Mouse (Mus musculus) testis, adult 2 months (tissue): ENCODE data around the gene Mrps24.

Experiments
- CTCF ChIP-seq: fragments of 200-500 bp; IDR thresholded peaks from 2 replicates; pipeline ENCODE4 v1.5.1; 2012; ENCODE audit warnings: low read depth, mild to moderate bottlenecking, inconsistent platforms, low read length, moderate library complexity; ENCODE audit not compliant: control insufficient read depth, insufficient read depth, insufficient replicate concordance
- POLR2A ChIP-seq: fragments of 200-500 bp; IDR thresholded peaks from 2 replicates; pipeline ENCODE4 v1.6.1; 2012; ENCODE audit warnings: low read depth, mild to moderate bottlenecking, inconsistent platforms, low read length, moderate library complexity; ENCODE audit not compliant: control insufficient read depth

DNA sequence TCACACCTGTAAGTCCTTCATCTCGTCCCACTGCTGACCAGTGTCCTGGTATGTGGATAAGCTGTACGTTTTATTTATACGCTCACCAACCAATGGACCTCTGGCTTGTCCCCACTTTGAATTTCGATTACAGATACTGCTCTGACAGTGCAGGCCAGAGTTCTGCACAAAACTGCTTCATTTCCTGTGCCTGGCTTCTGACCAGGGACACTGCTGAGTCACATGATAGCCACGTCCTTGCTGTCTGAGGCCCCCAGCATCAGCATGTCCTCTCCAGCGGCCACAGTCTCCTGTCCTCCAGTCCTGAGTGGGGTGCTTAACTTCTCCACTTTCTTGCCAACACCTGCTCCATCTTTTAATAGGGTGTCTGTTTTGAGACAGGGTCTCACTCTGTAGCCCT is 32.9 kb downstream of the Mrps24 start:
- no peak for TF ChIP-seq POLR2A
- TF ChIP-seq CTCF: no peak
